Mouse (Mus musculus) lung, adult 18-20 months (tissue): ENCODE measurements around the gene Tdgf1.
A peak's percentile ranks its signal among the peaks of the same experiment; 100 is the strongest.

ENCODE experiments used
- DNase-seq, 2 experiments: peaks; one replicate each; pipeline ENCODE4 v3.0.0; 2022; ENCODE audit warnings: mixed read lengths in 2 of 2

The Tdgf1 gene

GRCm38 (mm10) chr9:110952931-110953549, 7.1 kb upstream of the Tdgf1 start:
- DNase-seq = no peak

GRCm38 (mm10) chr9:110952398-110952797, 6.4 kb upstream of the Tdgf1 start:
- no peak for DNase-seq

- no peak for DNase-seq
These were observed 5.9 kb upstream of the Tdgf1 start for GRCm38 (mm10) chr9:110951866-110952265.

GRCm38 (mm10) chr9:110951397-110951796, 5.4 kb upstream of the Tdgf1 start, which contains the start of gene Lrrc2:
Gene Lrrc2 (plus strand): TSS chr9:110951545.
- DNase-seq = no peak

- DNase-seq = no peak
These were observed 4.2 kb upstream of the Tdgf1 start for GRCm38 (mm10) chr9:110950109-110950508.

- no peak for DNase-seq
These were observed 2.9 kb upstream of the Tdgf1 start for GRCm38 (mm10) chr9:110948813-110949310.

- no peak for DNase-seq
These were observed 1.9 kb upstream of the Tdgf1 start for GRCm38 (mm10) chr9:110947900-110948299.

GRCm38 (mm10) chr9:110947261-110947661, 1.3 kb upstream of the Tdgf1 start:
- no peak for DNase-seq

GRCm38 (mm10) chr9:110946548-110947044, 638 bp upstream of the Tdgf1 start:
- no peak for DNase-seq

- DNase-seq = no peak
These were observed 615 bp downstream of the Tdgf1 start for GRCm38 (mm10) chr9:110945343-110945742.

GRCm38 (mm10) chr9:110944265-110944664, 1.7 kb downstream of the Tdgf1 start:
- DNase-seq = no peak

GRCm38 (mm10) chr9:110937506-110938490, 8.2 kb downstream of the Tdgf1 start:
- no peak for DNase-seq

GRCm38 (mm10) chr9:110935941-110936340, 10.0 kb downstream of the Tdgf1 start:
- no peak for DNase-seq

- no peak for DNase-seq
These were observed 12.0 kb downstream of the Tdgf1 start for GRCm38 (mm10) chr9:110933850-110934437.

GRCm38 (mm10) chr9:110931573-110931972, 14.4 kb downstream of the Tdgf1 start:
- DNase-seq = no peak

GRCm38 (mm10) chr9:110922759-110923158, 23.2 kb downstream of the Tdgf1 start:
- peak; percentile 51 to 71 for DNase-seq

- peak; percentile 26 to 50 for DNase-seq
These were observed 25.1 kb downstream of the Tdgf1 start for GRCm38 (mm10) chr9:110920665-110921419.

GRCm38 (mm10) chr9:110916786-110917185, 29.2 kb downstream of the Tdgf1 start, which contains the start of gene Fam240a:
Gene Fam240a (minus strand): TSS chr9:110916861.
- no peak for DNase-seq

- DNase-seq = no peak
These were observed 30.5 kb downstream of the Tdgf1 start for GRCm38 (mm10) chr9:110915466-110915865.

GRCm38 (mm10) chr9:110914631-110915236, 31.2 kb downstream of the Tdgf1 start:
- DNase-seq = no peak

GRCm38 (mm10) chr9:110909371-110909967, 36.5 kb downstream of the Tdgf1 start:
- no peak for DNase-seq
